Mouse (Mus musculus) urinary bladder, postnatal 36 days (tissue): ENCODE data around the gene Svip.

Source experiments
- DNase-seq, 2 experiments: peaks; one replicate each; pipeline ENCODE4 v3.0.0; 2022; ENCODE audit warnings: low spot score in 2 of 2, mixed read lengths in 1 of 2

Gene Svip

DNA sequence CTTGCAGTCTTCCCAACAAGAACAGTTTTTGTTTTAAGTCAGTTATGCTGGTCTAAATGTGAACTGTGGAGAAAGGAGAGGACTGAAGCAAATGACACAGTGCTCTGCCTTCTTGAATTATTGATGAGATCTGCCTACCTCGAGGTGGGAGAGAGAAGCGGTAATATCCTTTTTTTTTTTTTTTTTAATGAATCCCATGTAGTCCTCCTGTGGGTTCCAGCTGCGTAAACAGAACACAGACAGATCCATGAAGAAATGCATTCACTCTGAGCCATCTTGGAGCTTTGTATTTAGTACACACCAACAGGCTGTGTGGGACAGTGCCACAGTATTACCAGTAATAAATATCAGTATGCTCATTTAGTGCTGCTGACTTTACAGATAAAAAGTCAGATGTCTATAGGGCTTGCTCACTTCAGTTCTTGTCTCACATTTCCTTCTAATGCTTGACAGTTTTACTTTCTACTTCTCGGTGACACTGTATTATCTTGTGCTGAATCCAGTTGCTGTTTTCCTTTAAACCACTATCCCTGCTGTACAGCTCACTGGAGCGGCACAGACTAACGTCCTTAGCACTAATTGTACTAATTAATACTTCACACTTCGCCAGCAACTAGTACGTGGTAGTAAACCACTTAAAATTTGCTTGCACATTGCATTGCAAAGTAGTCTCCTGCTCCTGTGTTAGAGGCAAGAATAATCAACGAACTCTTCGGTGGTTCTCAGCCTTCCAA is 43.4 kb downstream of the Svip start:
- DNase-seq: no peak

DNA sequence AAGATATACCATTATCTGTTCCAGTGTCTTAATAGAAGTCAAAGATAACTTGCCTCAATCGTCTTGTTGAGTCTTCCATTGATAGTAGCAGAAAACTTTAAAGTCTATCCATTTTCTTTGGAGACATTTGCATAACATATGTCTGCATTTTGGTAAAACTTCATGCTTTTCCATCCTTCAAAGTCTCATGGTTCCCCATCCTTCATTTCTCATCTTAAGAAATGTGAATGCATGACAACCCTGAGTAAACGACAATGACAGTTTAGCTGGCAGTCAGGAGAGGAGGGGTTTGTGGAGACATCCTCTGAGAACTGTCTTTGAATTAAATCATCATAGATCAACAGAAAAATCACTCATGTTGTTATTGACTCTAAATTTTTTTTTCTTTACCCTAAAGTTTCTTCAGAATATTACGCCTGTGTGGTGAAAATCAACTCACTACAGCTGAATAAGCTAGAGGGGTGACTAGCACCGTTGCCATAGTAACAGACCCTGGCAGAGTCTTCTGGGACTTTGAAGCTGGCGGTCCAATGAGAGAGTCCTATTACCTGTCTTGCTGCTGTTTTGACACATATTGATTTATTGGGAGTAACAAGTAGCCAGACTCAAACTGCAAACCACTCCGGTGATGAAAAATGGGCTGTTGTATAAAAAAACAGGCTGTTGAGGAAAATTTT is 45.0 kb downstream of the Svip start:
- no peak for DNase-seq

DNA sequence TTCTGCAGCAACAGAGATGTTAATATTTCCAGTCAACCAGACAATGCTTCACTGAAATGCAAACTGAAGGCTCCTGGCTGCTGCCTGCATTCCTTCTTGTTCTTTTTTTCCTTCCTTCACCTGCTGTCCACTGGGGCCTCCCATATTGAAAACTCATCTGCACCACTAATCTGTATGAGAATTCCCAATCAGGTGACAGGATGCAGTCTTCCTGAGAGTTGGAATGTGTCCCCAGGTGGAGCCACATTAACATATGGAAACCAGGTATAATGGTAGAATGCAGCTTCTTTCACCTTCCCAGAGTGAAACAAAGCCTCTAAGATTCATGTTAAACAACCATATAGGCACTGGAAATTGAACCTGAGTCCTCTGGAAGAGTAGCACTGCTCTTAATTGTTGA is 48.1 kb downstream of the Svip start:
- DNase-seq: no peak

DNA sequence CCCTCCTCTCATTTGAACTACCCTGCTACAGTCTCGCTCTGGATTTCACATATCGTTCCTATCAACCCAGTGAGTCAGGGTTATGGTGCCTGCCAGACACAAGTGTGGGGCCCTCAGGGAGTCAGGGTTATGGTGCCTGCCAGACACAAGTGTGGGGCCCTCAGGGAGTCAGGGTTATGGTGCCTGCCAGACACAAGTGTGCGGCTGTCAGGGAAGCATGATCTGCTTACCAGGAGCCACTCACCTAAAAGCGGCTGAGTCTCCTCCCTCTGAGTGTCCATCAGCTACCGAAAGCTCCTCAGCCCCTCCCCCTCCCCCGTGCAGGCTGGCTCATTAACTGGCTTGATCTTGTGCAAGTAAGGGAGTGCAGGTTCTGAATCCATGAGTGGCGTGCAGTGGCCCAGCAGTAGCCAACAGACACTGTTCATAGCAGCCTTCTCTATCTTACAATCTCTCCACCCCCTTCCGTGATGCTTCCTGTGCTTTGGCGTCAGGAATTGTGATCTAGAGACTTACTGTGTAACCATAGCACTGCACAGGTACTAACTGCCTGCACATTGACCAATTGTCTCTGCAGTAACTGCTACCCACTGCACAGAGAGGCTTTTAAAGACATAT is 50.3 kb downstream of the Svip start:
- DNase-seq: no peak
